Mouse (Mus musculus) left cerebral cortex, postnatal 4 days (tissue): ENCODE results near the gene Npas2. TPM values are rescaled to one million over a fixed set of nuclear protein-coding genes. Genes with fewer than 3 reads are reported as not detected.

Experiments
- DNase-seq: peaks from one replicate; pipeline ENCODE4 v3.0.0-alpha.2; 2022
- intact Hi-C: fragments of 180-260 bp; cut with DNase I; formaldehyde crosslinking; loops from one replicate; pipeline ENCODE4 v1.15.1; 2025
- total RNA-seq, 2 experiments: library from RNA; stranded (reverse); gene quantifications; 2 replicates each; pipeline ENCODE4 v1.2.3; 2021

The Npas2 gene
- total RNA-seq, 2 experiments from 2014 or later = 36.5 to 38.2 TPM

DNA sequence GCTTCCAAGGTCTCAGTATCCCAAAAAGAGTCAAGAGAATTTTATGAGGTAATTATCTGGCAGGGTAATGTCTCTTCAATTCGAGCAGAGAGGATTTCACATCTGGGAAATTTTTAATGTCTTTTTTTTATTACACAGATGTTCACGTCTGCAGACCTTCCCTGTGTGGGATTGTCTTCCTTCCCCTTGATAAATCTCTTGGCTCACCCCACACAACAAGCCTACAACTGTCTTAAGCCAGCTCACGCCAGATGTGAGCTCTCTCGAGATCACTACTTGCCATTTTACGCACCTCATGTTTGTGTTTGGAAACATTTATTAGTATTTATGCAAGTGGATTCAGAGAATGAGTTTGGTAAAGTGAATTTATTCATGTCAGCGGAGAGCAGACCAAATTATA, 128.4 kb downstream of the Npas2 start:
- no peak for DNase-seq
- intact Hi-C loops = no loop called here

GRCm38 (mm10) chr1:39325228-39325627, 131.7 kb downstream of the Npas2 start:
- intact Hi-C loops = no loop called here

DNA sequence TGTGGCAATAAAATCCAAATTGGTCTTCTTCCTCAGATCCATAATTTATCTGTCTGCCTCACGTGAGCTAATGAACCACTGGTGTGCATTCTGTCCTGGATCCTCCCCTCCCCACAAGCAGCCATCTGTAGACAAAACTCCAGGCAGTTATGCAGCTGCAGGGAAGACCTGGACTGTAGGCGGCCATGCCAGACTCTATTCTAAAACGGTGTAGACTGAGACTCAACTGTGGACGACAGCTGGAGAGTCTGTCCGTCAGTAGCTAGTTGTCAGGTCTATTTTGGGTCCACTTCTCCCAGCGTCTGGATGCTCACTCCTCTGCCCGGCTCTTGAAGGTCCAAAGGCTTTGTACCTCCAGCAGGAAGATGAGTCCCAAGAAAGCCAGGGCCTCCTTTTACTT, 134.0 kb downstream of the Npas2 start:
- intact Hi-C loops = no loop called here
- no peak for DNase-seq

More at GRCm38 (mm10) chr1:39325228-39325627, 131.7 kb downstream of the Npas2 start:
- DNase-seq = no peak

DNA sequence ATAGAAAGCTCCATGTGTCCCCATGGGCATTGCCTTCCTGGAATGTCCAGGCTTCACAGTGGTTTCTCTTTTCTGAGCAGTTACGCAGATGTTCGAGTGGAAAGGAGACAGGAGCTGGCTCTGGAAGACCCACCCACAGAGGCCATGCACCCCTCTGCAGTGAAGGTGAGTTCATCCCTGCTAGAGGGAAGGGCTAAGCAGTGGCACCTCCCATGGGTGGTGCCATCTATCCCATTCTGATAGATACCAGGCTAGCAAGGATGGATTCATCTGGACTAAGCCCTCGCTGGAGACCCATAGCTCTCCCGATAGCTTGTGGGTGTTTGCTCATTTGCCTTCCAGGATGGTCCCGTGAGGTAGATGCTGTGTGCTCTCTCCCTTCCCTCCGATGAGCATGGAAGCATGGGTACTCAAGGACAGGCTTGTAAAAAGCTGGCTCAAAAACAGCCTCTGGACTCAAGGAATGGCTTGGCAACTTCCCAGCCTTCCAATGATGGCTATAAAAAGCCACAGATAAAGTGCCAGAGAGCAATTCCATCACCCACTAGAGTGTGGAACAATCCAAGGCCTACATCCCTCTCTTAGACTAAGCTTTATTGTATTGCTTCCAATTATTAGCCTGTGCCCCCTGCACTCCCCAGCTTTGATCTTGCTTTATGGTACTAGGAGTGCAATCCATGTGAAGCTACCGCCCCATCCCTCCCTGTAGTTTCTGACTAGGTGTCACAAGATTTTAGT, 137.5 kb downstream of the Npas2 start:
- intact Hi-C loops = no loop called here
- no peak for DNase-seq

DNA sequence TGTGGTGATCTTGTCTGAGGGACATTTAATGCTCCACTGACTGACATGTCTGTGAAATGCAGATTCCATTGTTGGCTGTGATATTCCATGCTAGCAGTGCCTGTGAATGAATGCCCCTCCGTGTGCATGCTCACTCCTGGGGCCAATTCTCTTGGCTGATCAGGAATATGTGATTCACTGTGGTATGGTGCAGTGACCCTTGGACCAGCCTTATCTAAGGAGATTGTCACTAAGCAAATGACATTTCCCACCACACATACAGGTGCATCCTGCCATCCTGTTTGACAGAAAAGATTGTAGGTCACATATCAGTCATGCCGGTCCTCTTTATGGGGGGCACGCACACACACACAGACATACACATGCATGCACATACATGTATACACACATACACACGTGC, 138.9 kb downstream of the Npas2 start:
- DNase-seq = no peak
- intact Hi-C loops = no loop called here

GRCm38 (mm10) chr1:39335561-39336196, 142.1 kb downstream of the Npas2 start:
- DNase-seq = no peak
- intact Hi-C loops = loop anchor here (5.0 kb wide), 1 partner anchor 323 kb away; no protein-coding TSS in a partner anchor

- intact Hi-C loops = loop anchor here (5.0 kb wide), 1 partner anchor 324 kb away; no protein-coding TSS in a partner anchor
- DNase-seq = no peak
Measured at GRCm38 (mm10) chr1:39336788-39337187, 143.3 kb downstream of the Npas2 start.

DNA sequence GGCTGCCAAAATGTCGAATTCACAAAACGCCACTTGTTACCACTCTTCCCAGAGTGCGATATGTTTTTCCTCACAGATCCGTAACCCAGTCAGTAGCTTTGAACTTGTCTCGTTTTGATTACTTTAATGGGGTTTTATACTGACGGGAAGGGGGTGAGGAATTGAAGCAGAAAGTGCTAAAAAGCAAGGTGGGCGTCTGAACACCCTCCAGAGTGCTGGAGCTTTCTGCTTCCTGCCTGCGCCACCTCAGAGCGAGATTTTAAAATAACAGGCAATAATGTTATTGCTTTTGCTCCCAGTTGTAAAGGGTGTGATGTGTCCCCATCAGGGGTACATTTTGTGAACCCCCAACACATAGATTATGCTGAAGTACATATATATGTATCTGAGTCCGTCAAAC, 145.3 kb downstream of the Npas2 start:
- intact Hi-C loops = loop anchor here (5.0 kb wide), 1 partner anchor 327 kb away; no protein-coding TSS in a partner anchor
- no peak for DNase-seq

- intact Hi-C loops = loop anchor here (5.0 kb wide), 1 partner anchor 327 kb away; no protein-coding TSS in a partner anchor
- DNase-seq = no peak
Measured at GRCm38 (mm10) chr1:39339455-39339854, 145.9 kb downstream of the Npas2 start.

- no peak for DNase-seq
- intact Hi-C loops = no loop called here
Measured at GRCm38 (mm10) chr1:39340156-39340555, 146.6 kb downstream of the Npas2 start.

GRCm38 (mm10) chr1:39340647-39341046, 147.1 kb downstream of the Npas2 start:
- intact Hi-C loops = no loop called here
- peak; percentile 47 for DNase-seq

DNA sequence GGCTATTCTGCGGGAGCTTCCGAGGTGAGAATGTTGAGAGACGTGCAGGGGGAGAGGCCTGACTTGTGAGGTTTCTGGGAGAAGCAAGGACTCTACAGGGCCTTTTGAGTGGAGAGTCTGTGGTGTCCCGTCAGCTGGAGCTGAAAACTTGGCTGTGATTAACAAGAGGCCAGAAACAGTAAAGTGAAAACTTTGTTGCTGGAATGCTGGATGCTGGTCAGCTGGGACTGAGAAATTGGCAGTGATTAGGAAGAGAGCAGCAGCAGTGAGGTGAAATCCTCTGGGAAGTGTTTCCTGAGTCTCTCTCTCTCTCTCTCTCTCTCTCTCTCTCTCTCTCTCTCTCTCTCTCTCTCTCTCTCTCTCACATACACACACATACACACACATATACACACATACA, 148.3 kb downstream of the Npas2 start:
- intact Hi-C loops = no loop called here
- no peak for DNase-seq

GRCm38 (mm10) chr1:39343242-39343641, 149.7 kb downstream of the Npas2 start:
- intact Hi-C loops = no loop called here
- DNase-seq = no peak

GRCm38 (mm10) chr1:39344981-39345600, 151.6 kb downstream of the Npas2 start:
- intact Hi-C loops = no loop called here

GRCm38 (mm10) chr1:39349001-39349400, 155.5 kb downstream of the Npas2 start:
- peak; percentile 61 for DNase-seq
- intact Hi-C loops = no loop called here

More at GRCm38 (mm10) chr1:39344981-39345600, 151.6 kb downstream of the Npas2 start:
- no peak for DNase-seq

DNA sequence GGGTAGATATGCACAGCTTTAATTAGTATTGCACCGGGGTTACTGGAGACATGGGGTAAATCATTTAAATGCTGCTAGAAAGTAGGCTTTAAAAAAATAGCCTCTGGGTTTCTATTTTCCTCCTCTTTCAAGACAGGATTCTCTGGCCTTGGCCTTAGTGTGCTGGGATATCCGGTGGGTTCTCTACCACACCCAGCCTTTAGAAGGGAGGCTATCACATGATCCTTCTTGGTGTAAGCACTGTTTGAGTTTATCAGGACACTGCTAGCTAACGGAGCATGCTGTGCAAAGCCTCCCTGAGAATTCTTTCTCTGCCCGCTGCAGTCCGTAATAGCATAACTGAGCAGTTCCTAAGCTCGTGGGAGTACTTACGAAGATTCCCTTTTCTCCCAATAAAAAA, 155.9 kb downstream of the Npas2 start:
- intact Hi-C loops = no loop called here
- no peak for DNase-seq

- intact Hi-C loops = no loop called here
- no peak for DNase-seq
Measured at GRCm38 (mm10) chr1:39361754-39362514, 168.4 kb downstream of the Npas2 start.

GRCm38 (mm10) chr1:39362515-39362893, 169.0 kb downstream of the Npas2 start:
- DNase-seq = no peak
- intact Hi-C loops = no loop called here

DNA sequence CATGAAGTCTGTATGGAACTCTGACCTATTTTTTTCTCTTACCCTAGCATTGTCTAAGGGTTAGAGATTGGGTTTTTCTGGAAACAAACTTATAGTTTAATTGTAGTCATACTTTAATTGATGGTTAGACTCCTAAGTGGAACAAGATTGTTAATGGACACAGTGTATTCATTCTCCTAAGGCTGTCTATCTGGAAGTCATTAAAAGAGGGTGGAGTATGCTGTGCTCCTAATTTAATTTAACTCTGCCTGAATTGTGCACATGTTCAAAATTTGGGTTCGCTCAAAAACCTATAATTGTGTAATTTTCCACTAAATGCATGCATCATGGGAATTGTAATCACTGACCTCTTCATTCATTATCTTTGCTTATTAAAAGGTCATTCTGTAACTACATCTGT, 172.0 kb downstream of the Npas2 start:
- no peak for DNase-seq
- intact Hi-C loops = no loop called here

DNA sequence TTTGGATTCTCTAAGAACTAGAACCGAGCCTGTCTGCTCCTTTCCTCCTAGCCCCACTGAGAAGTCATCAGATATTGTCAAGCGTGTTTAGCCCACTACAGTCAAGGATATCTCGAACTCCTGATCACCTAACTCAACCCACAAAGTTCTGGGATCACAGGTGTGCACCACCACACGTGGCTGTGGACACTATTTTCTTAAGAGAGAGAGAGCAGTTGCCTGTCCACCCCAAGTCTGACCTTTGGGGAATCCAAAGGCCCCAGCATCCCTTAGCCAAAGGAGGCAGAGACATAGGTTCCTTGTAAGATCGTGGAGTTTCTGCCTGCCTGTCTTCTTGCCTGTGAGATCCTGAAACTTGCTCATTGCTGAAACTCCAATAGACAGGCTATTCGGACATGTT, 173.5 kb downstream of the Npas2 start:
- DNase-seq = no peak
- intact Hi-C loops = no loop called here
